Mouse (Mus musculus) adrenal gland, postnatal 10 days (tissue): Measurements from ENCODE around the gene Trp53i11. TPM values are rescaled to one million over a fixed set of nuclear protein-coding genes. Genes with fewer than 3 reads are reported as not detected.

Experiments
- DNase-seq: peaks from one replicate; pipeline ENCODE4 v3.0.0; 2021; ENCODE audit warnings: mixed read lengths
- long read RNA-seq, 2 experiments: library from polyadenylated mRNA; stranded (forward); transcript quantifications; one replicate each; pipeline ENCODE4 v2.0.0; 2021
- total RNA-seq, 2 experiments: library from RNA; stranded (reverse); gene quantifications; 2 replicates each; pipeline ENCODE4 v1.2.3; 2021

Gene Trp53i11
- 10 to 100 TPM; 87.9 to 89.8 TPM for total RNA-seq
- long read RNA-seq, experiment 1, transcript Trp53i11-201 (8 exons, 2,654 nt) = major isoform, 60 of 160 reads
- long read RNA-seq, experiment 1, transcript Trp53i11-202 (8 exons, 2,703 nt) = minor isoform, 23 of 160 reads
- long read RNA-seq, experiment 1, partial matches to known transcripts = 46 of 160 reads
- long read RNA-seq, experiment 1, other reads (novel, unspliced or antisense) = 31 of 160 reads
- long read RNA-seq, experiment 2, transcript Trp53i11-202 (8 exons, 2,703 nt) = minor isoform, 25 of 143 reads
- long read RNA-seq, experiment 2, transcript Trp53i11-201 (8 exons, 2,654 nt) = major isoform, 63 of 143 reads
- long read RNA-seq, experiment 2, partial matches to known transcripts = 20 of 143 reads
- long read RNA-seq, experiment 2, other reads (novel, unspliced or antisense) = 35 of 143 reads

DNA sequence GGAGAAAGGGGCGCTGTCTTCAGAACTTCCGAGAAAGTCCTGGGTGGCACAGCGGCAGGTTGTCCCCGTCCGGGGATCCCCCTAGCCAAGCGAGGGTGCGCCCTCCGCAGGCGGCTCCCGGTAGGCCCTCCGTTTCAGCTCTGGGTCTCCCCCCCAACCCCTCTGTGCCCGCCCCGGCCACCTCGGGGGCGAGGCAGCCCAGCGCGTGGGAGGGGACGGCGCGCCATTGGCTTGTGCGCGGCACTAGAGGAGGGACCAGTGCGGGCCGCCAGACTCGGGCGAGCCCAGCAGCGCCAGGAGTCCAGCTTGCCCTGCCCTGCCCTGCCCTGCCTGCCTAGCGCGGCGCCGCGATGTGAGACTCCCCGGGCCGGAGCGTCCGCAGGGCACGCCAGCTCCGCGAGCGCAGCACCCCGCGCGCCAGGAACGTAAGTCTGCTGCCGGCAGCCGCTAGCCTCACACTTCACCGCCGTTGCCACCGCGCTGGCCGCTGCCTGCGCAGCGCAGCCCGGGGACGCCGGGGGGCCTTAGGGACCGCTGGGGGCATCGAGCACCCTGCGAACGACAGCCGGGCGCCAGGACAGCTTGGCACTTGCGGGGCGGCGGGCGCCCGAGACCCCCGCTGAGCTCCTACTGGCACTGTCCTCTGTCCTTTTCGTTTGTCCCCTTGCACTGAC, at the start of gene Trp53i11:
Trp53i11 (plus strand) TSS at position 226 of the 674 bp plus-strand sequence.
- peak; percentile 96 for DNase-seq

DNA sequence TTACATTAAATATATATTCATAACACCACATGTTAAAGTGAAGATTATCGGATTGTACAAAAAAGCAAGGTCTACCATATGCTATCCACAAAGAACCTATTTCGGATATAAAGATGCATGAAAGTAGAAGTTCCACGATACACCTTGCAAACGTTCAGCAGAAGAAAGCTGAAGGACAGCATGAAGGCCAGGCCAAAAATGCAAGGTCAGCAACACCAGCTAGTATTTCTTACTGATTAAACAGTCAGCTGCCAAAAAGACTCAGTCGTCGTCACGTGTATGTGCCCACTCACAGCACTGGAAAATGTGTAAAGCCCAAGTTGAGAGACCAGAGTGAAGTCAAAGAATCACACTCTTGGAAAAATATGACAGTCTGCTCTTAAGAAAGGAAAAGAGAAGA, 47.9 kb upstream of the Trp53i11 start:
- DNase-seq = no peak

DNA sequence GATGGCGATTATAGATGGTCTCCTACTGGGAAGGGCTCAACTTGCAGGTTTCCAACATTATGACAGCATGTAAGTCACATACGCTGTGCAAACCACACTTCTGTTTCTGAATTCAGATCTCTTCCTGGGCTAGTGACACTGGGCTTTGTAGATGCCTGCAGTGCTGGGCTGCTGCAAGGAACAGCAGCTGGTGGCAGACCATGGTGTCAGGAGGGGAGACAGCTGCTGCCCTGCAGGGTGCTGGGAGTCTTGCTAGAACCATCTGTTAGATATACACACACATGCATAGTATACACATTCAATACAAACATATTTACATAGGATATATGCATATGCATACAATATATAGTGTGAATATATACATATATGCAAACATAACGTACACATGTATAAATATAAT, 46.0 kb upstream of the Trp53i11 start:
- DNase-seq = no peak

DNA sequence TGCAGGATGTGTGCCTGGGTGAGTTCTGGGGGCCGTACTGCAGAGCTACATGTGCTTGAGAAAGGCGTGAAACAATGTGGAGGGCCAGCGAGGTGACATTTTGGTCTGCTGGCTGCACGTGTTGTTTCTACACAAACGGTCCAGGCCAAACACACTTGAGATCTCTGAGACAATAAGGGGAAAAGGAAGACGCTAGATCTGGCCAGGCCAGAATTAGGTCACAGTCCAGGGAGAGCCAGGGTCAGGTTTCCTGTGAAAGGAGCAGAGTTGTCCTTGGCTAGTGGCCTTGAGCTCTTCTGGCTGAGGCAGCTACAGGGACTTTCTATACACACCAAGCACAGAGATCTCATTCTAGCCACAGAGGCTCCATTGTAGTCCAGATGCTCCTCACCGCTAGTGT, 44.7 kb upstream of the Trp53i11 start:
- peak; percentile 56 for DNase-seq

DNA sequence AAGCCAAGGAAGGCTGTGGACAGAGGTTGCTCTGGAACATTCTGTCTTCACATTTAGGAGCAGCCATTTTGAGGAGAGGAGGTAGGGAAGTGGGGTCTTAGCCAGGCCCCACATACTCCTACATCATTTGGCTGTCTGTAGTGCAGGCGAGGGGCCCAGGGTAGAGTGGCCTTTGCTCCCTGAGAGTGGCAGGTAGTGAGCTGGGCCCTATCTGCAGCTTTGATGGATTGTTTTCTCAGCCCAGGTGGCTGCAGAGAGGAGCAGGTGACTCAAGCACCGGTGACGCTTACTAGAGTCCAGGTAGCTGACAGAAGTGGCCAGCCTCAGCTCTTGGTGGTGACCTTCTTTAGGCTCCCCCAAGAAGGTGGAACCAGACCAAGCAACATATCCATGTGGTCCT, 43.2 kb upstream of the Trp53i11 start:
- no peak for DNase-seq

DNA sequence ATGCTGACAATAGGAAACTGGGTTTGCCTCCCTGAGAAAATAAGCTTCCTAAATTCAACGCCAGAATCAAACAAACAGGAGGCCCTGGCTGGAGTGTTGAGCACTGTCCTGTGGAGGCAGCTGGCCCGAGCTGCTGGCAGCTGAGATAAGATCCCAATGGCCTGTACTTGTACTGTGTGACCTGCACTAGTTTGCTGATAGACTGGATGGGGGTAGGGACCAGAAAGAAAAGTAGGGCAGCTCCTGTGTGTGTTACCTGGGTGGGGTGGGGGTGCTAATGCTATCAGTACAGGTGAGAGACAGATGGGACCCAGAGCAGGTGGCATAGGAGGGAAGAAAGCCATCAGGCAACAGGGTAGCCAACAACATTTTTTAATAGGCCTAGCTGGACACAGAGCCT, 37.3 kb upstream of the Trp53i11 start:
- no peak for DNase-seq

DNA sequence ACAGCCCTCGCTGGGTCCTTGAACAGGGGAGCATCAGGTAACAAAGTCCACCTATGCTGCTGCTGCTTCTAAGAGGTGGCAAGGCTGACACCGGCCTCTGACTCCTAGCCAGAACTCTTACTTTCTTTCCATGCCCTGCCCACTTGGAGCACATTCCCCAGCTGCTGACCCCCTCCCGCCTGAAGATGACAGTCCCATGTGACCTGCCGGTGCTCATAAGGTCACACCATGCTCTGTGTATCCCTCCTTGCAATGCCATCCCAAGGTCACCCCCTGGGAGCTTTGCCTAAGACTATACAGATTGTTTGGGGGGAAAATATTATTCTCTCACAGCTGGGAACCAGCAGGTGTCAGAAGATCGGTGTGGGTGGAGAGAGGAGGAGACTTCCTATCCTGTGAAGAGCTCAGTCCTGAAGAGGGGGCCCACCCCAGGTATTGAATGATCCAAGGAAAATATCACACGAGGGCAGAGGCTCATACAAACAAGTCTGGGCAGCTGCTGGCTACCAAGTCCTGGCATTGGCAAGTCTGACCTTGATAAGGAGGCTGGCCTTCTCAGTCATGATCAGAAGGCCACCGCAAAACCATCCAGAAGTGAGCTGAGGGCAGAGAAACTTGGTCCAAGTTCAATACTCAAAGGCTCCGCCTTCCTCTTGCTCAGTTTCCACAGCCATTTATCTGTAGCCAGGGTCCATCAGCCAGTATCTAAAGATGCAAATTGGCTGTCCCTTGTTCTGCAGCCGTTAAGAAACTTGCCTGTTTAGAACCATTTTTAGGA, 36.5 kb upstream of the Trp53i11 start:
- no peak for DNase-seq

DNA sequence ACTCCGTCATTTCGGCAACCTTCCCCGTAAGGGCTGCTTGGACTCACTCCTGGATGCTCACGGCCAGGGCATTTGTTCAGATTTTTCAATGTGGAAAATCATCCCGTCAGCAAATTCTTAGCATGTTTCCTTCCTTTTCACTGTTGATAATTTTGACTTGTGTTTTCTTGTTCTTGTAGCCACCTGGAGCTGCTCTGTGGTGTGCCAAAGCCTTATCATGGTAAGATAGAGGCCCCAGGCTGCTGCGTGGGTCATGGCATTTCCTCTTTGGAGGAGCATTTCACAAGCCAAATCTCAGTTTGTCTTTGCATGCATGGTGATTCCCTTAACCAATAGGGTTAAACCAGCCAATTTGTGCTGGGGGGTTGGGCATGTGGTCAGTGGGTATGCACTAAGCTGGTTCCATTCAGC, 35.2 kb upstream of the Trp53i11 start:
- no peak for DNase-seq

DNA sequence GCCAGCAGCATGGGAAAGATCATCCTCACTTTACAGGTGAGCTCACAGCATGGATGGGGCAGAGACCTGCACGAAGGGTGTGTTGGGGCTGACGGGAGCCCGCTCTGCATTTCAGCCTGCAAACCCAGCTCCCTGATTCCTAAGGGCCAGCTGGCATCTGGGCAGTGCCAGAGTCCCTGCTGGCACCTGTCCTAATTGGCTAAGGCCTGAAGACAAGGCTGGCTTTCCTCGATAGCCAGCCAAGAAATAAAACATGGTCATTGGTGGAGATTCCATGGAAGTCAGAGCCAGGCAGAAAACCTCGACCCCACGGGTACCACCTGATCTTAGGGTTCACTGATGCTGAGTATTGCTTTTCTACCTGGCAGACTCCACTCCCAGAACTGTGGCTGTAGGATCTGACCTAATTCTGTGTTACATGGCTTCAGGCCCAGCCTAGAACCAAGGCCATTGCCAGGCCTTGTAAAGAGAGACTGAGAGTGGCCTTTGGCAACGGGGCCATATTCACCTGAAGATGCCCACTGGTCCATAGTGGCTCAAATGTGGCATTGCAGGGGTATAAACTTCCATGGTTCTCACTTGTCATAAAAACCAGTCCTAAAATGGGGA, 34.4 kb upstream of the Trp53i11 start:
- DNase-seq = peak; percentile 67

DNA sequence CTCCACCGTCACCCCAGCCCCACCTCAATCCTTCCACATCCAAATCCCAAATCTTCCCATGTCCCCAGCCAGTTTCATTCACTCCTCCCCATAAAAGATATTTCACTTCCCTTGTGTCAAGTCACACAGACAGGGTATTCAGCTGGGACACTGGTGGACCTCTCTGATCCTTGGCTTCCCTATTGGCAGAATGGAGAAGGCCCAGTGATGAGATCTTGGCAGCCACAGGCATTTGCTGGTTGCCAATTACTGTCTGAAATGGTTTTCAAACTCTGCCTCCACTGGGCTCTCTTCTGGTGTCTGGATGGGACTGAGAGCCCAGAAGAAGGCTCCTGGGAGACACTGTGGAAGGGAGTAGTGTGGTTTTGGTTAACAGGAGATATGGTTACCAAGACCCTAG, 33.5 kb upstream of the Trp53i11 start:
- no peak for DNase-seq

DNA sequence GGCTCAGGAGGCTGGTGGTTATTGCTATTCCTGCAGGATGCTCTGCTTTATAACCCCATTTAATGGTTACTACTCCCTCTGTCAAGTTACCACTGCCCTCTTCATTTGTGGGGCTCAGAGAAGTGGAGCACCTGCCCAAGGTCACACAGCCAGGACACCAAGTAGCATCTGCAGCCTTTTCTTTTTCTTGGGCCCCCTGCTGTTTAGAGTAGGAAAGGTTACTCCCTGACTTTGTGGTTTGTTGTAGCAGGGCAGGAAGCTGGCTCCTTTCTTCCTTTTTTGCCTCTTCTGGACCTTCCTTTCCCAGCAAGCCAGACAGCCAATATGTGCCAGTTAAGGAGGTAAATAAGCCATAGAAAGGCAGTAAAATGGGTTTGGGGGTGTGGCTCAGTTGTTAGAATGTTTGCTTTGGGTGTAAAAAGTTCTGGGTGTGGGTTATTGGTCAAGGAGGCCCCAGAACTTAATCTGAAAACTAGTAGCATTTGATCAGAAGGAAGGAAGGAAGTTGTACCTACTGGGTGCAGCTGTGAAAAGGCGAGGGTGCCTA, 32.8 kb upstream of the Trp53i11 start:
- no peak for DNase-seq

DNA sequence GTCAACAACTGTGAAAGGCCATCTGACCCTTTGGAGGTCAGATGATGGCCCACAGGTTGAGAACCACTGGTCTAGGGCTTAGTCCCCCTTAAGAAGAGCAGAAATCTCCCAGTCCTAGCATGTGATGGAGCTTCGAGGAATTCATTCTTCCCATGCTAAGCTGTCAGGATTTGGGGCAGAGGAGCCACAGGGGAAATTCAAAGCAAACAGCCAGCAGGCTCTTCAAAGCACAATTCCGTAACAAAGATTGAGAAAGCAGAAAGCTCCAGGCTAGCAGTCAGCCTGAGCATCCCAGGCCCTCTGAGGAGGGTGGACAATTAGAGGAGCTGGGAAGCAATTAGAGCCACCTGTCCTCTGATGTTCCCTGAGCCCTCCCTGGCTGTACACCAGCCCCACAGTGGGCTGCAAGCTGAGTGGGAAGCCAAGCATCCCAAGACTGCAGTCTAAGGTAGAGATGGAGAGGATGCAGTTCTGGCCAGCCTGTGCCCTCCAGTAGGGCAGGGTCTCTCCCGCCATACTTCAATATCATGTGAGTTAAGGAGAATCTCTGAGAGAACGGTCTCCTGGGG, 26.8 kb upstream of the Trp53i11 start:
- no peak for DNase-seq

DNA sequence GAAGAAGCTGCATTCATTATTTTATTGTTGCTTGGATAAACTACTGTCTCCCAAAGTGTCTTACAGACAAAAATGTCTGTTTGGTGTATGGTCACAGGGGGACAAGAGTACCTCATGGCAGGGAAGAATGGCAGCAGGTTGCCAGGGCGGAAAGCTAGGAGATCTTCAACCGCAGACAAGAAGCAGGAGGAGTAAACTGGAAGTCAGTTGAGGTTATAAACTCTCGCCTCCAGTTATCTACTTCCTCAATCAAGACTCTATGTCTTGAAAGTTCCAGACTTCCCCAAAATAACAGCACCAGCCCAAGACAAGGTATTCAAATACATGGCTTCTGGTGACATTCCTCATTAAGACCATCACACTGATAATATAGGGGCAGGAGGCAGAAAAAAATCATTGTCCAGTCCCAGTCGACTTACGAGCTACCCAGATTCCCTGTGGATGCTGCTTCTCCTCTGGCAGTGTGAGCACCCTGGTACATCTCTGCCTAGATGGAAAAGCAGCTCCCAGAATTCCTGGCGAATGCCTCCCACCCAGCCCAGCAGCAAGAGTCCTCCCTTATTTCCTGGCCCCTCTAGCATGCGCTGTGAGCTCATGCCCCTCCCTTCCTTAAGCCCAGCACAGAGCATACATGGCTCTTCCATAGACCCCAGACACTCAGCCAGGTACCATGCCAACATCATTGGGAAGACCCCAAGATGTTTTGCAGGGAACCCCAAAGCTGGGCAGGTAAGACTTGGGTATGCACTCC, 25.3 kb upstream of the Trp53i11 start:
- no peak for DNase-seq

DNA sequence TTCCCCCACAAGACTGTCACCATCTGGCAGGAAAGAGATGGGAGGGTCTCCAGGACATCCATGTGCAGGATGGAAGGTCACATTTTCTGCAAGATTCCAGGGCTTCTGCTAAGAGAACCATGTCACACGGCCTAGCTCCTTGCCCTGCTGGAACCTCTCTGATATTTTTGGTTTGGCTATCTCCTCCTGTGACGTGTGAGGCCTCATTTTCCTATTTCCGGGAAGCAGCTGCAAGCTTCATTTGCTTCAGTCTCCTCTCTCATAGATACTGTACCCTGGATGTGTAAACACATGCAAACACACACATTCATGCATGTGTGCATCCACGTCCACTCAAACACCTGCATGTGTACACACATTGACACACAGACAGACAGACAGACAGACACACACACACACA, 24.6 kb upstream of the Trp53i11 start:
- no peak for DNase-seq

DNA sequence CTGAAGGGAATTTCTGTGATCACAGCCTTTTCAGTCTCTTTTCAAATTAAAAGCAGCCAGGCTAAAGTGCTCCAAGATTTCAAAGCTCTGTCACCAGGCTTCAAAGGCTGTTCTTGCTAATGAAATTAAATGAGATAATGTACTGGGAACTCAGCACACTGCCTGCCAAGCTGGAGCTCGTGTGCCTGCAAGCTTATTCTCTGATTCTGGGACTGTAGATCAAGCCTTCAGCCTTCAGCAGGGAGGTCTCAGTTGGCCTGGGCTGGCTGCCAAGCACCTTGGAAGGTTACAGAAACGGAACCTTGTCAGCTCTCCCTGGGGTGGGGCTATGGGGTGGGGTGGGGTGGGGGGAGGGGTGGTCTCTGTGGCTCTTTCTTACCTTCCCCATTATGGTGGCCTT, 24.0 kb upstream of the Trp53i11 start:
- peak; percentile 79 for DNase-seq

DNA sequence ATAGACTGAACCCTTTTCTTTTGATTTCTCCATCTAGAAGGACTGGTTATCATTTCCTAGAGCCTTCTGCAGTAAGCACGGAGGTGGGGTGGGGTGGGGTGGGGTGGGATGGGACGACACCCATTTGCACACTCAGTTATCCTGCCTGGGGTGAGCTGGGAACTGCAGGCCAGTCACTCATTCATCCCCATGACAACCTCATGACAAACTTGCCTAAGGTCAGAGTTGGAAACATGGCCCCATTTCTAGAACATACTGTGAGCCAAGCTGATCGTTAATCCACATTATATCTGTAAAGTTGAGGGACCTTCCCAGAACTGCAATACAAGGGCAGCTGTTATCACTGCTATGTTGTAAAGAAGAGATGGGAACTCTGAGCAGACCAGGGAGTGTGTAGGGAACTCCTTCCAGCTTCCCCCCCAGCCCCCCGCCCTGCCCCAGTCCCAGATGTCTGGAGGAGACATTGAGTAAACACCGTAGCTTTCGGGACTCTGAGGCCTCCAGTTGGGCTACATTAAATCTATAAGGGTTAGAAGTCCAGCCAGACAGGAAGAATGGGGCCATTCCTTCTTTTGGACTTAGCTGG, 23.5 kb upstream of the Trp53i11 start:
- no peak for DNase-seq

DNA sequence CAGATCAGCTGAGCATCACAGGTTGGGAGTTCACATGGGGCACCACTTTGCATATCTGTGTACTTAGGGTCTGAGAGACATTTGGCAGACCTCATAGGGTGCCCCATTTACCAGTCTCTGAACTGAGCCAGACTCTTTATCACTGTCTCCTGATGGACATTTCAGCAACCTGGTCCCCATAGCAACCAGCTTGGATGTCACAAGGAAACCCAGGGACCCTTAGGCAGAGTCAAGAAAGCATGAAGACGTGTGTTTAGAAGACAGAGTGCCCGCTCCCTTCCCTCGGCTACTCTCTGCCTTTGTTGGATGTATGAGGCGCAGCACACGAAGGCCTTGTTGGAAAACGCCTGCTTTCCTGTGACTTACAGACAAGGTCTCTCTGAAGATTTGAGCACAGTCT, 21.1 kb upstream of the Trp53i11 start:
- no peak for DNase-seq

DNA sequence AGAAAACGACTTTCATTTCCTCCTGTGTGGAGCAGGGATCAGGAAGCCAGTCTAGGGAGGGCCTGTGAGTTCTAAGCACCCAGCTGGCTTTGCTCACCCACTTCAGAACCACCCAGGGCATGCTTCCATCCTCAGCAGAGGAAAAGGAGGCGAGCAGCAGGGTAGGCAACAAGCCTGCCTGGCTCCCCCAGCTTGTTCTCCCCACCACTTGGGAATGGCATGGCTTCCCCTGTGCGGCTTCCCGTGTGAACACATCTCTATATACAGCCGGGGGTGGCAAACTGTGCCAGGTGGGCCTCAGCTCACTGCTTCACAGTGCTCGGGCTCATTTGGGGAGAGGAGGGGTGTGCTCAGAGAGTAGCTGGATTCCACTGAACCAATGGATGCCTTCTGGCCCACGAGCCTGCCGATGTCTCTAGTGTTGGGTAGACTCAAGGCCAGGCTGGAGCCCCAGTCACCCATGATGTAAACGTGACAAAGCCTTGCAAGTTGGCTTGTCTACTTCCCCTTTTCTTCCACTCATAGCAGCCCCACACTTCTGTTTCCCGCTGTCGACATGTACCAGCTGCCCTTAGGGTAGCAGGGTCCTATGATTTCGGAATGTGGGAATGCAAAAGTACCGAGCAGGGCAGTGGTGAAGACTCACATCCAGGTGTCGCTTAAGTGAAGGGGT, 20.5 kb upstream of the Trp53i11 start:
- DNase-seq = no peak

DNA sequence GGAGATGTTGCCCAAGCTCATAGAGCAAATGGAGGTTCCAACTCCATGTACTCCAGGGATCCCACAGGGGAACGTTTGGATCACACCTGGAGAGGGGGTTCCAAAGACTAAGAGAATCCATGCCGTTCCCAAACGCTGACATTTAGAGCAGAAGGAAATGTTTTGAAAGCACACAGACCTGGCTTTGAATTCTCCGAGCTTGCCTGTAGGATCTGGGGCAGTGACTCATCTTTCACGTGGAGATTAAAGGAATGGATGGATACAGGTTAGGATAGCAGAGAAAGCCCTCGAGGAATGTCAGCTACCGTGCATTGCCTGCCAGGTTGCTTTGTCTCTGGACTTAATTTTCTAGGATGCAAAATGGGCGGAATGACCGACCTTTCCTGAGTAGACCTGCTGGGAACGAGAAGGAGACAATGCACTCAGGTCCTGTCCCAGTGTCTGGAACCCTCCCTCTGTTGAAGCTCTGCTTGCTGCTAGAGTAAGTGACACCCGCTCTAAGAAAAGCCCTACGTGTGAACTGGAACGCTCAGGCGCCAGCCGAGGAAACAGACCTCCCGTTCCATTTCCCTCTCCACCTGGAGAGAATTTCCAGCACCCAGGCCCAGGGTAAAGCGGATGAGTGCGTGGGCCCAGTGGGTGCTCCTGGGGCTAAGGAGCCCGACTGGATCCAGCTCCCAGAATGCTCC, 17.0 kb upstream of the Trp53i11 start:
- DNase-seq = no peak

DNA sequence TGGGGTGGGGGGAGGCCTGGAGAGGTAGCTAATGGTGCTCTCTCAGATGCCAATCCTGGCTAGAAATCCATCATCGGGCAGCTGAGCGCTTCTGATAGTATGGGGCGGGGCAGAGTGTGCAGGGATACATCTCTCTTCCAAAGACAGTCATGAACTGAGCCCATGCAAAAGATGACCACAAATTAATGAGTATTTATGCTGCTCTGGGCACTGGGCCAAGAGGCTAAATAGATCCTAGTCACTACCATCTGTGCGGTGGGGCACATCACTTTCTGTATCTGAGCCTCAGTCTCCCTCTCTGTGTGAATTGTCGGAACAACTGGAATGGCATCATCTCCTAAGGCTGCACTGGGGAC, 16.5 kb upstream of the Trp53i11 start:
- DNase-seq = no peak
